Mouse (Mus musculus): ENCODE results near the gene Tecr.

Tecr gene

GRCm38 (mm10) chr8:83582226-83582625 lies 25.5 kb downstream of the Tecr start:
- no peak for DNase-seq (ENCODE audit: low spot score in 2 of 2)

- no peak for DNase-seq (ENCODE audit: low spot score in 2 of 2)
These were observed 26.9 kb downstream of the Tecr start for GRCm38 (mm10) chr8:83580826-83581225.

GRCm38 (mm10) chr8:83579676-83580075 lies 28.1 kb downstream of the Tecr start:
- peak in 1 of 2 experiments; percentile 1 for DNase-seq (ENCODE audit: low spot score in 2 of 2)

GRCm38 (mm10) chr8:83578131-83579055 lies 29.4 kb downstream of the Tecr start:
- DNase-seq (ENCODE audit: low spot score in 2 of 2): peak in 1 of 2 experiments; percentile 14

GRCm38 (mm10) chr8:83577384-83577791 lies 30.4 kb downstream of the Tecr start:
- peak in 1 of 2 experiments; percentile 14 for DNase-seq (ENCODE audit: low spot score in 2 of 2)

GRCm38 (mm10) chr8:83576921-83577320 lies 30.9 kb downstream of the Tecr start:
- no peak for DNase-seq (ENCODE audit: low spot score in 2 of 2)

DNA sequence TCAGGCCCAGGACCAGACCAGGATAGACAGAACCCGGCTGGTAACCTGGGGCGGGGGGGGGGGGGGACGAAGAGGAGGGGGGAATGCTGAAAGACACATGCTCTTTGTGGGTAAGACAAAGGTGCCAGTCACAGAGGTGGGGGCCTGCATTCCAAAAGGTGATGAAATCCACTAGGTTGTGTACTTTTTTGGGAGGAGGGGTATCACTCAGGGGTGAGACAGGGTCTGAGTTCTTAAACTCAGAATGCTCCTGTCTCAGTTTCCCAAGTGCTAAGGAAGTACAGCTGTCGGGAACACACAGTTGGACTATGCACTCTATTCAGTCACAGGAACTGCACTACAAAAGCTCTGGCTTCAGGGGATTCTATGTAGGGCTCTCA lies 31.3 kb downstream of the Tecr start:
- DNase-seq (ENCODE audit: low spot score in 2 of 2): no peak

GRCm38 (mm10) chr8:83575561-83576515 lies 31.9 kb downstream of the Tecr start:
- DNase-seq (ENCODE audit: low spot score in 2 of 2): no peak

DNA sequence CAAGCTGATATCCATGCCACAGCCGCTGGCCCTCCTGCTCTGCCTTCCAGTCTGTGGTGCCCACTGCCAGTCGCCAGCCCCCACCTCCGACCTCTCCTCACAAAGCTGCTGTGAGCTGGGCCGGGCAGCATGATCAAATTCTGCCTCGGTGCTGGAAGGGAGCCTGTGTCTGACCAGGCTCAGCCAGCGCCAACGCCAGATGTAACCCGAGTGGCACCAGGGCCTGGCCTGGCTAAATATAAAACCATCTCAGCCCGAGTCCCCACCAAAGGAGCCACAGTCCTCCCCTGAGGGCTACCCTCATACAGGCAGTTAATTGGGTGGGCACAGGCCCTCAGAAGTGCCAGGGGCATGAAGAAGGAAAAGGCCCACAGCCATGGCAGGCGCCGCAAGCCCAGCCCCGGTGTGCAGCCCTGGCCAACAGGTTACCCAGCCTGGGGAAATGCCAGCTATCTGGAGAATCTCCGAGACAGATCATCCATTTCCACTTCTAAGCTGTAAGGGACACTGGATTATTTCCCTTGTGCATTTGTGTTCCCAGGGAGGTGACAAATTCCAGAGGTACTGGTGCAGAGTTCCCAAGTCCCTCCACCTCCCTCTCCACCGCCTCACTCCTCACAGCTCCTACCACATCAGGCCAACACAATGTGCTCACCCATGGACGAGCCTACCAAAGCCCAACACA lies 33.0 kb downstream of the Tecr start:
- peak in 1 of 2 experiments; percentile 1 for DNase-seq (ENCODE audit: low spot score in 2 of 2)

- peak in 1 of 2 experiments; percentile 6 for DNase-seq (ENCODE audit: low spot score in 2 of 2)
These were observed 34.5 kb downstream of the Tecr start for GRCm38 (mm10) chr8:83573140-83573875.

DNA sequence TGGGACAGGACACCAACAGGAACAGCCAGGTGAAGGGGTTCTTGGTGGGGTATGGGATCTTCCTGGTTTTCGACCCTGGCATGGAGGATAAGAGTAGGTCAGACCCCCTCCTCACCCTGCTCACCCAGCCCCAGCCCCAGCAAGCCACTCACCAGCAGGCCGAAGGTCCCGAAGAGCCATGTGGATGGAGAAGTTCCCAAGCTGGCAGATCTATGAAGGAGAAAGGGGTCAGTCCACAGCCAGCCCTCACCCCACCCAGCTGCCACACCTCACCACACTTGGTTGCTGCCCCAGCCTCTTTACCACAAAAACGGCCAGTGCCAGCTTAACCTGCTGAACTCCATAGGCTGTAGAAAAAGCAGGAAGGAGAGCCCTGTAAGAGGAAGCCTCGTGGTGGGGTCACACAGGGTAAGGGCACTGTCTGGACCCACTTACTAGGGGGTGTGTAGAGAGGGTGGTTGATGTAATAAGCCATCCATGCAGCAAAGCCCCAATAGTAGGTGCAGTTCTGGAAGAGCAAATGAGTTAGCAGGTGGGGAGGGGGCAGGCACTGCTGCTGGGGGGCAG lies 35.4 kb downstream of the Tecr start:
- no peak for DNase-seq (ENCODE audit: low spot score in 2 of 2)

GRCm38 (mm10) chr8:83571791-83572190 lies 36.0 kb downstream of the Tecr start:
- no peak for DNase-seq (ENCODE audit: low spot score in 2 of 2)

GRCm38 (mm10) chr8:83571001-83571340 lies 36.8 kb downstream of the Tecr start:
- DNase-seq (ENCODE audit: low spot score in 2 of 2): peak in 1 of 2 experiments; percentile 5

GRCm38 (mm10) chr8:83570272-83571000 lies 37.3 kb downstream of the Tecr start:
- DNase-seq (ENCODE audit: low spot score in 2 of 2): peak in 1 of 2 experiments; percentile 3

GRCm38 (mm10) chr8:83569165-83569564 lies 38.6 kb downstream of the Tecr start:
- DNase-seq (ENCODE audit: low spot score in 2 of 2): no peak

DNA sequence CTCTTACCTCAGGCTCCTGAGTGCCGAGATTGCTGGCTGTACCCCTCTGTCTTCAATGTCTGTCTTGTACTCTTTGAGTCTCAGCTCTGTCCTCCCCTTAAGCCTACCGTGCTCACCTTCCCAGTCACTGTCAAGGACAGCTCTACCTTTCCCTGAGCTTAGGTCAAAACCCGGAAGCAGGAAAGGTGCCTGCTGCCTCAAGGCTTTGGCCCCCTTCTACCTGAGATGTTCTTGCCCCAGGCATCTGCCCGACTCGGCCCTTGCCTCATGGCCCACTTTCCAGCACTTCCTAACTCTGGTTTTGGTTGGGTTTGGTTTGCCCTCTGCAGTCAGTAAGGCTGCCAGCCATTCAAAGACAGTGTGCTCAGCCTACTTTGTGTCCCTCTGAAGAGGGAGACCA lies 39.0 kb downstream of the Tecr start:
- peak in 1 of 2 experiments; percentile 1 for DNase-seq (ENCODE audit: low spot score in 2 of 2)

DNA sequence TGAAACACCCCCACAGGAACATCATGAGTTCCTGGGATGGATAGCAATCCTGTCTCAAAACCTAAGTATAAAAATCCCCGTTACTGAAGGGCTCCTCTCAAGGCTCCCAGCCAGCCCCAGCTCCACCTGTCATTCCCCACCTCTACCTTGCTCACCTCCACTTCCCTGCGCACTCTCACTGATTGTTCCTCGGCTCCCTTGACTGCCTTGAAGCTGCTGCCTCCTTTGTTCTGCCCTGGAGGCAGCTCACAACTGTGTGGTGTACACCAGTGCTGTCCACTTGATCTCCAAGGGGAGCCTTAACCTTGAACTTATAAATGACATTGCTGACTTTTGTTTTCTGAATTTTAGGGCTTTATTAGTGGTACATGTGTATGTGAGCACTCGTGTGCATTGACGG lies 39.6 kb downstream of the Tecr start:
- DNase-seq (ENCODE audit: low spot score in 2 of 2): peak in 1 of 2 experiments; percentile 1

GRCm38 (mm10) chr8:83567668-83568067 lies 40.1 kb downstream of the Tecr start:
- DNase-seq (ENCODE audit: low spot score in 2 of 2): peak in 1 of 2 experiments; percentile 4

DNA sequence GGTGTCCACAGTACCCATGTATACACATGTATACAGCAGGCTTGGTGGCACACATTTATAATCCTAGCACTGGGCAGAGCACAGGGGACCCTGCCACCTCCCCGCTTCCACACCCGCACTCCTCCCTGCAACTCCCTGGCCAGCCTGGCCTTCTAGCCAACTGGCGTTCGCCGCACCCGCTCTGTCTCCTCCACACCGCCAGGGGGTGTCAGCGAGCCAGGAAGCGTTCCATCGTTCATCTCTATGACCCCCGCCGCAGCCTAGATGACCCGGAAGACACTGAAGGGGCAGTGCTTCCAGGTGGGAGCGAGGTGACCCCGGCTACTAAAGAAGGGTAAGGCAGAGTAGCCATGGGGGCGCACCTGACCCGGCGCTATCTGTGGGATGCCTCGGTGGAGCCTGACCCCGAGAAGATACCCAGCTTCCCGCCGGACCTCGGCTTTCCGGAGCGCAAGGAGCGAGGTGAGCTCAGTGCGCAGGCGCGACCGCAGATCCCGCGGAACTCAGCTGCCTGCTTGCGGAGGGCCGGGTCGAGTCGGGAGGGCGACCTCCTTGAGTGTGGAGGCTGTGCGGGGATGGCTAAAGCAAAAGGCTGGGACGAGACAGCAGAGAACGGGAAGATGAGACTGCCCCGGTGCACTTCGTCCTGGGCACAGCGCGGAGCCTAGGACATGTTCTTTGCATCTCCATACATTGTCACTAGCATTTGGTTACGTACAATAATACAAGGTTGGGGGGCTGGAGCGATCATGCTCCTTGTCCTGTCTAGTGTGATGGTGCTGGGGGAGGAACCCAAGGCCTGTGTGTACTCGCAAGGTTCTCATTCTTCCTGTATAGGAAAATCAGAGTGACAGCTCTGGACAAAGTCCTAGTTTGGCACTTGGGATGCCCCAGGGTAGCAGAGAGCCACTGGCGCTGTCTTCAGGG lies 41.0 kb downstream of the Tecr start, which contains the start of gene Ndufb7:
TSS of gene Ndufb7 (plus strand) at position 203 of the 927 bp plus-strand sequence.
- peak; percentile 97 to 98 for DNase-seq (ENCODE audit: low spot score in 2 of 2)

Data from frontal cortex, postnatal 36 days (tissue).